Mouse (Mus musculus) right cerebral cortex, postnatal 4 days (tissue): ENCODE measurements around the gene Nab1.

Source experiments
- DNase-seq: peaks from one replicate; pipeline ENCODE4 v3.0.0-alpha.2; 2022

Nab1 gene

GRCm38 (mm10) chr1:52470811-52471489 is 29.5 kb downstream of the Nab1 start:
- no peak for DNase-seq

DNA sequence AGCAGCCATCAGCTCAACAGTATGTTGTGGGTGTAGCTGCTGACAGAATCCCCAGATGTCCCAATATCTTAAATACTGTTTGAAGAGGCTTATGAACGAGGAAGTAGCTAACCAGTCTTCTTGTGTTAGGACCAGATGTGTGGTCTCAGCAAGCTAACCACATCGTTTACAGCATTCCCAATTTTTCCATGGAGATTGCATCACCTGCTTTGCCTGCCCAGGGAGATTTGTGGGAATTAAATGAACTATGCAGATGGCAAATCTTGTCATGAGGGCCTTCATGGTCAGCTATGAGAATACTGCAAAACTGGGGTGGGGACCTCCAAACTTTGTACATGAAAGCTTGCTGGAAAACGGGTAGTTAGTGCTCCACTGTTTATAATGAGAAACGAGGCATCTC is 30.2 kb downstream of the Nab1 start:
- no peak for DNase-seq

- no peak for DNase-seq
Observed at GRCm38 (mm10) chr1:52466518-52467120, 33.9 kb downstream of the Nab1 start.

- DNase-seq: no peak
Observed at GRCm38 (mm10) chr1:52465830-52466229, 34.6 kb downstream of the Nab1 start.

DNA sequence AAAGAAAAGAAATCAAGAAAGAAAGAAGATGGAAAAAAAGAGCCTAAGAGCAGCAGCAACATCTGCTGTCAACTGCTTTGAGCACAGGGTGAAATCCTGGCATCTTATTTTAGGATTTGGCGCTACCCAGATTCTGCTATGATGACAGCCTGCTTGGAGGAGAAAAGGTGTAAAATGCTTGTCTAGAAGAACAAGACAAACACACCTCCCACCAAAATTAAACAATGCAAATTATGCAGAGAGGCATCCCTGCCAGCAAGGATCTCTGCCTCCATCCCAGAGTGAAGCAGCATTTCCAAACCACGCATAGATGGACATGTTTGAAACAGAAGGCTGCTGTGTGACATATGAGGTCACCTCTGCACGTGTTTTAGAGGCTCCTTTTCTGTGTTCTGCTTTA is 35.2 kb downstream of the Nab1 start:
- DNase-seq: no peak

- DNase-seq: no peak
Observed at GRCm38 (mm10) chr1:52463305-52463704, 37.2 kb downstream of the Nab1 start.

- no peak for DNase-seq
Observed at GRCm38 (mm10) chr1:52456571-52456970, 43.9 kb downstream of the Nab1 start.

DNA sequence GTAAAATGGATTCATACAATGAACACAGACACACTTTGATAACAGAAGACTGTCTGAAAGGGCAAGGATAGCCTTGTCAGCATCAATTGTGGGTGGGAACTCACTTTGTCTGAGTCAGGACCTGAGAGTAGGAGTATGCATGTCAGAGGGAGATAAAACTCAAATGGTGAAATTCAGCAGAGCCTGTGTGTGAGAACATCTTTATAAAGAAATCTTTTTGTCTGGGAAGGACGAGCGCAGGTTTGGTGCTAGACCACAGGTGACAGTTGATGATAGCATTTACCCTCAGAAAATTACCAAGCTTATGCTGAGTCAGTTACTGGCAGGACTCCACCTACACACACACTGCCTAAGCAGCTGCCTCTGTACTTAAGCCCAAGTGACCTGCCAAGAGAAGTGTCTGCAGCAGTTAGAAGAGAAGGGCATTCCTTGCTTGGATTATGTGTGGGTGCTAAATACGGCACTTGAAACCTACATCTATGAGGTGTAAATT is 45.9 kb downstream of the Nab1 start:
- no peak for DNase-seq

GRCm38 (mm10) chr1:52451360-52451759 is 49.1 kb downstream of the Nab1 start:
- no peak for DNase-seq

DNA sequence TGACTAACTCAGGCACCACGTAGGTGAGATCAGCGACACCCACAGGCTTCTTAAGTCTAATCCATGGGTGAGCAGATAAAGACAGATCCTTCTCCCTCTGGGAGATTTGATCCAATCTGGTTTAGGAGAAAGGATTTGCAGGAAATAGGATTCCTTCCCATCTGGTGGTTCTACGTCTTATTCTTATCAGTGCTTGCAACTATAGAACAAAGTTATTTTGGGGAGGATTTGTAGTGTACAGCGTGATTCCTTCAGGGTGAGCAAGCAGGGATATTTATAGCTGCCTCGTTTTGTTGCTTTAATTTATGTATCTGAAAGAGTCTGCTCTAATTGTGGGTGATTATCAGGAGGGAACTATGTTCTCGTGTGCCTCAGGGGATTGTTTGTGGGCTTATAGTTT is 64.6 kb downstream of the Nab1 start:
- no peak for DNase-seq

GRCm38 (mm10) chr1:52434085-52434484 is 66.4 kb downstream of the Nab1 start:
- no peak for DNase-seq

DNA sequence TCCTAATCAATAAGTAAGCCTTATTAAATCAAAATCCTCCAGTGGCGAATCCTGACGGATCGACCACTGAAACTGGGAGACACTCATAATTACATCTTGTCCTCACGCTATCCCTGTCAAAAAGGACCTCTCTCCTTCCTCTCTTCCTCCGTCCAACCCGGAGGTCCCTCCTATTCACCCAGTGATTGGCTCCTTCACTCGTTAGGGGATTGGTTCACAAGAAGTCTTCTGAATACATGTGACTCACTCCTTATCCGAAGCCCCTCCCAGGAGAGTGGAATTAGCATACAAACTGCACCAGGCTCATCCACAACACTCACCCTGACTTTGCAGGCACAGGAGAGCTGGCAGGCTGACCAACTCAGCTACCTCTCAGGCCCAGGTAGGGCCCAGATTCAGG is 68.7 kb downstream of the Nab1 start:
- DNase-seq: no peak

- no peak for DNase-seq
Observed at GRCm38 (mm10) chr1:52430606-52431005, 69.9 kb downstream of the Nab1 start.

- no peak for DNase-seq
Observed at GRCm38 (mm10) chr1:52430116-52430515, 70.4 kb downstream of the Nab1 start.

DNA sequence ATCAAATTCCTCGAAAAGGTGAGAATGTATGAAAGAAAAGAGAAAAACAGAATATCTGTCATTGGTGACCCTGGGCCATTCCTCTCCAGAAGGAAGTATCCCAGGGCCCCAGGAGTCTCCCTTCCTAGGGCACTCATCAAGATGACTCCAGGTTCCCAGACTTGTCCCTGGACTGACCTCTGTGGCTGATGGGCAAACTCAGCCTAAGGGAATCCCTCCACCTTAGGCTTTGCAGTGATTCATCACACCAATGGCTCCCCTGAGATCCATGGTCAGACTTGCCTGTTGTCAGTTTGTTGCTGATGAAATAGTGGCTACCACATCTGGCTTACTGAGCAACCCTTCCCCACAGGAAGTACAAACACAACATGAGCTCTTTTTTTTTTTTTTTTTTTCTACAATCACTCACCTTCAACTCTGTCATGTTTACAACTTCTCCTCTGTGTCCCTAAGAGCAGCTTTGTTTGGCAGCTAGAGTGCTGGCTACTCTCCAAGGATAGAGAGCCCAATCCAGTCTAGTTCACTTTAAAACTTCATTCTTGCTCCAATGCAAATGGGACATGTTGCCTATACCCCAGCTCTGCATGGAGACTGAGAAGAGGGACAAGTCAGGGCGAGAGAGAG is 72.5 kb downstream of the Nab1 start:
- DNase-seq: no peak

GRCm38 (mm10) chr1:52423846-52424245 is 76.6 kb downstream of the Nab1 start:
- DNase-seq: no peak

- DNase-seq: no peak
Observed at GRCm38 (mm10) chr1:52423057-52423456, 77.4 kb downstream of the Nab1 start.

- DNase-seq: no peak
Observed at GRCm38 (mm10) chr1:52422137-52422536, 78.3 kb downstream of the Nab1 start.

GRCm38 (mm10) chr1:52421623-52422022 is 78.9 kb downstream of the Nab1 start:
- no peak for DNase-seq

- no peak for DNase-seq
Observed at GRCm38 (mm10) chr1:52419088-52419819, 81.2 kb downstream of the Nab1 start.
